Mouse (Mus musculus) Patski (cell line): ENCODE data around the gene Mt4. TPM values are rescaled to one million over a fixed set of nuclear protein-coding genes. Genes with fewer than 3 reads are reported as not detected.
"Not testable (repeated sequence)": the region's sequence is repeated elsewhere in the genome, so short reads cannot be mapped to it uniquely, and the experiment has no call there.

ENCODE experiments used
- ATAC-seq: fragments of 100-300 bp; one replicate; pipeline ENCODE4 v1.8.0; 2021
- CTCF ChIA-PET: fragments of 350-600 bp; sonication (Branson Sonifier 250); formaldehyde crosslinking; loops from one replicate; lab custom pipeline; 2022; ENCODE audit warnings: inconsistent platforms; lab: Charles Lee
- POLR2A ChIA-PET: fragments of 350-600 bp; sonication (Branson Sonifier 250); formaldehyde crosslinking; loops from one replicate; lab custom pipeline; 2022; ENCODE audit warnings: antibody characterized with exemption, inconsistent platforms; lab: Charles Lee
- DNase-seq: peaks from one replicate; pipeline ENCODE4 v3.0.0-alpha.2; 2011; ENCODE audit warnings: low read depth, low spot score
- H3K27me3 ChIP-seq: fragments of 371-371 bp; one replicate; pipeline ENCODE4 v1.5.1; 2021
- CTCF ChIP-seq: fragments of 100-300 bp; IDR thresholded peaks from one replicate; pipeline ENCODE4 v1.5.1; 2021
- in situ Hi-C: fragments of 300-500 bp; cut with MboI; formaldehyde crosslinking; loops from 3 replicates; pipeline ENCODE4 v1.11.1; 2018; ENCODE audit warnings: low pct_unique_long_range_greater_than_20kb, mixed read lengths
- polyA plus RNA-seq: library from polyadenylated mRNA; unstranded; gene quantifications from one replicate; pipeline ENCODE4 v1.2.3, GENCODE M21; 2021

Gene Mt4
- polyA plus RNA-seq, 1 experiment from 2014 or later: not detected

DNA sequence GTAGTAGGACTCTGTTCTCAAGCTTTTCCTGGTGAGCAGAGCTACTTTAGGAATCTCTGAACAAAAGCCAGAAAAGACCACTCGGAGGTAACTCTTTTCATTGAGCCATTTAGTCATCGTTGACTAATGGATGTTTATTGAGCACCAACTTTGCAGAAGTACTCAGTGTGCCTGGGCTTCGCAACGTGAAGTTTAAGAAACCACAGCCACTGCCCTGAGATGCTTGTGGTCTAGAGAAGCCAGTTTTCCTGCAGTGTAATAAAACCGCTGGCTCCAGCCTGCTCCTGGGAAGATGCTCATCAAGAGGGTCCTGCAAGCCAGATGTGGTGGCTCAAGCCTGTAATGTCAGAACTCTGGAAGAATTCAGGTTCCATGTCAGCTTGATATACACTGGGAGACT is 4.9 kb upstream of the Mt4 start:
- no peak for DNase-seq
- H3K27me3 ChIP-seq: no peaks in the 10 kb centered on the region
- no peak for TF ChIP-seq CTCF
- in situ Hi-C loops: no loop called here
- ChIA-PET POLR2A (no interaction called here), CTCF (interaction anchor here (1.0 to 1.5 kb wide), 2 partner anchors 10 to 35 kb away, joined by 3 read pairs; no protein-coding TSS in a partner anchor)
- no peak for ATAC-seq

DNA sequence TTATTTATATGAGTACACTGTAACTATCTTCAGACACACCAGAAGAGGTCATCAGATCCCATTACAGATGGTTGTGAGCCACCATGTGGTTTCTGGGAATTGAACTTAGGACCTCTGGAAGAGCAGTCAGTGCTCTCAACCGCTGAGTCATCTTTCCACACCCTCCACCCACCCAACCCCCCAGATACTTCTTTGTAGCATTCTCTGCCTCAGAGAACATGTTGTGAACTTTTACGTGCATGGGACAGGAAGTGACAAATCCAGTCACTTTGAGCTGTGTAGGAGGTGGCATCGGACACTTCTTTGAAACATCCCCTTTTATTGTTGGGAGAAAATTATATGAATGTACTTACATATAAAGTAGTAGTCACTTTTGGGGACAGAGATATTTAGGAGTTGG is 2.4 kb upstream of the Mt4 start:
- H3K27me3 ChIP-seq, in situ Hi-C loops: not testable (repeated sequence)

DNA sequence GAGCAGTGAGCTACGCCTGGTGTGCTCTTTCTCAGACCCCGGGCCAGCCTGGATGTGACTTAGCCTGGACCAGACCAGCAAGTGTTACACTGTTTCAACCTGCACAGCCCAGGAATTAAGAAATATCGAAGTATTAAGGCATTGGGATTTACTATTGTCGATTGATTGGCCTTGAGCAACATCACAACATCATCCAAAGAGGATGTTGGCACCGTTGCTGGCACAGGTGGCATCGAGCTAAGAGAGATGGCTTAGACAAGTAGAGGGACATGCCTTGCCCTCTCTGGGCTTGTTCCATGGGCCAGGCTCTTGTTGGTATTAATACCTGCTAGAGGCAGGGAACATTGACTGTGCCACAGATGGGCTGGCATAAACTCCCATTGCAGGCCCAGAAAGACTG is 1.4 kb upstream of the Mt4 start:
- CTCF ChIA-PET: interaction anchor here (1.2 to 1.3 kb wide), 2 partner anchors 11 to 32 kb away, joined by 3 read pairs; no protein-coding TSS in a partner anchor
- in situ Hi-C loops: no loop called here
- TF ChIP-seq CTCF: no peak

More for the DNA sequence above, 2.4 kb upstream of the Mt4 start:
- ATAC-seq, DNase-seq: not testable (repeated sequence)
- ChIA-PET POLR2A (interaction anchor here (0.7 kb wide), 1 partner anchor 155 kb away, joined by 3 read pairs; no protein-coding TSS in a partner anchor), CTCF (interaction anchor here (1.2 kb wide), 1 partner anchor 10 kb away, joined by 3 read pairs; no protein-coding TSS in a partner anchor)

DNA sequence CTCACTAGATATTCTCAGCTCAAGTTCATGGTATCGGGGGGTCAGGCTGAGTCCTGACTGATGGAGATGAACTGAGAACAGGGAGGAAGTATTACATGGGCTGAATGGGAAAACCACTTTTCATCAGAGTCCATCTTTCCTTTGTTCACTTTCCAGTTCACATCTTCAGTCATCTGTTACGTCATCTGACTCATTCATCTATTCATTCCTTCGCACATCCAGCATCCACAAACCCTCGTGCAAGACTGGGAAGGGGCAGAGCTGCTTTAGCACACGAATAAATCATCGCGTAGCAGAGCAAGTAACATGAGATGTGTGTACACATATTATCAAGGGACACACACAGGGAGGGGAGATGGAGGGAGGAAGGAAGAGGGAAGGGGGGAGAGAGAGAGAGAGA is 805 bp upstream of the Mt4 start:
- POLR2A ChIA-PET: interaction anchor here (0.5 kb wide), 1 partner anchor 479 kb away, joined by 3 read pairs; no protein-coding TSS in a partner anchor
- DNase-seq: no peak
- H3K27me3 ChIP-seq: no peaks in the 10 kb centered on the region
- no peak for ATAC-seq
- CTCF ChIA-PET: interaction anchor here (1.3 kb wide), 1 partner anchor 31 kb away, joined by 3 read pairs; no protein-coding TSS in a partner anchor
- in situ Hi-C loops: no loop called here
- no peak for TF ChIP-seq CTCF

More for the DNA sequence above, 1.4 kb upstream of the Mt4 start:
- POLR2A ChIA-PET: no interaction called here
- ATAC-seq (no peak), DNase-seq (no peak)
- no peaks in the 10 kb centered on the region for H3K27me3 ChIP-seq

DNA sequence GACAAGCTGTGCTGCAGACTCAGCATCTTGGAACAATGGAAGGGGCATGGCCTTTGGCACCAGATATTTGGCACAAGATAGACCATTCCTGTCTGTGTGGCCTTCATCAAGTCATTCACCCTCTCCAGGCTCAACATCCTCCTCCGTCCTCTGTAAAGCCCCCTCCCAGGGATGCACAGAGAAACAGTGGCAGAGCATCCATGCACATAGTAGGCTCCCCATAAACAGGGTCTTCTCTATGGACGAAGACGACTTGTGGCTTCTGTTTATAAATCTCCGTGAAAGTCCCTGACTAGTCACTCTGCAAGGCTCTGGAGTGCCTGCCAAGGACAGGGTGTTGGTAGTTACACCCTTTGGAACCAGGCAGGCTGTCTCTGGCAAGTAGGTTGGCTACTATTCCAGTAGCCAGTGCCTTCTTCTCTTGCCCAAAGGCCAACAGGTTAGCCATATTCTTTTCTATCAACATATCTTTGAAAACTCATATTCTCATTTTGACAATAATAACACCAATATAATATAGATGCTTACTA is 3.3 kb downstream of the Mt4 start:
- CTCF ChIA-PET: interaction anchor here (0.7 kb wide), 1 partner anchor 9 kb away, joined by 3 read pairs; no protein-coding TSS in a partner anchor
- DNase-seq (no peak), ATAC-seq (no peak)
- H3K27me3 ChIP-seq: no peaks in the 10 kb centered on the region
- TF ChIP-seq CTCF: no peak
- POLR2A ChIA-PET: interaction anchor here (1.3 kb wide), 1 partner anchor 42 kb away, joined by 3 read pairs; the partner anchor contains the start of gene Bbs2
- in situ Hi-C loops: no loop called here

DNA sequence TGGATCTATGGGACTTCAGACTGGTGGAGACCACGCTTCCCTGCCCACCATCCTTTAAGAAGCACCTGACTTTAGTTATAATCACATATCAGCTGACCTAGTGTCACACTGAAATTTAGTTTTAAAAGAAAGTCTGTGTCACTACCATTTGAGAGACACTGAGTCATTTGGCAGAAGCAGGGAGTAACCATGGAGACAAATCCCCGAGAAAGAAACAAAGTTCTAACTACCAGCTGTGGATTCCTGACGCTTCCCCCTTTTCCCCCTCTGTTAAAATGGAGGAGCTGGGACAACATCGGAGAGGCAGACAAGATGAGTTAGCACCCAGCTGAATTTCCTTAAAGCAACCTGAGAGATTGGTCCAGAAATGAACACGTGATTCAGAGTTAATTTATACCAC is 11.2 kb downstream of the Mt4 start:
- CTCF ChIA-PET: no interaction called here
- no peaks in the 10 kb centered on the region for H3K27me3 ChIP-seq
- POLR2A ChIA-PET: no interaction called here
- in situ Hi-C loops: no loop called here
- DNase-seq (no peak), ATAC-seq (peak; percentile 22)
- no peak for TF ChIP-seq CTCF

DNA sequence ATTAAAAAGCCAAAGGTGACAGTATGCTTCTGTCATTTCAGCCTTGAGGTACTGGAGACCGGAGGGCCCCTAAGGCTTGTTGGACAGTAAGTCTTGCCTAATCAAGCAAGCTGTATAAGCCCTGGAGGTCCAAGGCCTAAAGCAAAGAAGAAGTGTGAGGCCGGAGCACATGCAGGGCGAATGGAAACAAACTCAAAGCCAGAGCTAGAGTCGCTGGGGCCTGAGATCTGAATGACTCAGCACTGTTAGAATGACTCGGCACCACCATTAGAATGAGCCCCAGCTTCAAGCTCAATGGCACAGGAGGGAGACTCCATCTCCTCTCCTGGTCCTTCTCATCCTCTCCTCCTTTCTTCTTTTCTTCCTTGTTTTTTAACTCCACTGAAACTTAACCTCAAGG is 13.9 kb downstream of the Mt4 start:
- no peaks in the 10 kb centered on the region for H3K27me3 ChIP-seq
- CTCF ChIA-PET: interaction anchor here (0.9 kb wide), 1 partner anchor 49 kb away, joined by 3 read pairs; no protein-coding TSS in a partner anchor
- in situ Hi-C loops: no loop called here
- TF ChIP-seq CTCF: no peak
- POLR2A ChIA-PET: no interaction called here
- DNase-seq (no peak), ATAC-seq (no peak)

DNA sequence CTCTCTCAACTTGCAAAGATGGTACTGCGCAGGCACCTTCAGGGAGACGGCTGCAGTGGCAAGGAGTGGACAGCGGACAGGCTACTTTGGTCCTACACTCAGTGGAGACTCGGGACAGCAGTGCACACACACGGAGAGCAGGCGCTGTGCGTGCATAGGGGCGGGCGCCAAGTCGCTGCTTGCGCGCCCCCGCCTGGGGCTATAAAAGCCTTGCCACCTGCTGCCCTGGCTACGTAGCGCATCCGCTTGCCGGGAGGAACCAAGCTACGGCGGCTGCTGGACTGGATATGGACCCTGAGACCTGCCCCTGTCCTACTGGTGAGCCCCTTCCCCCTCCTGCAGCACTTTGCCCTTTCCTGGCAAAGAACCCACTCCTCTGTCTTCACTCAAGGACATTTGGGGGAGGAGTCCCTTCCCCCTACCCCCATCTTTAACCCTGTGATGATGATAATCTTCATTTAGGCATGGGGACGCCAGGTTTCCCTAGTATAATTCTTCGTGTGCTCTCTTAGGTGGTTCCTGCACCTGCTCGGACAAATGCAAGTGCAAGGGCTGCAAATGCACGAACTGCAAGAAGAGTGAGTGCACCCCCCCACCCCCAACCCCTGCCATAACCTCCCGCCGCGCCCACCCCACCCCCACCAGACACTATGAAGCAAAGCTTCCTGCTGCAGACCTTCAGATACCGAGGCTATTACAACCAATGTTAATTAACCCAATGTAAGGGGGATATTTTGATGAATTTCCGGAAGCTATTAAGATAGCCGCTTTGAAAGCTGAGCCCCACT is 15.7 kb downstream of the Mt4 start, which contains the start of gene Mt3:
Gene Mt3, plus strand, starts transcription at position 95 of the 788 bp plus-strand sequence.
- POLR2A ChIA-PET: no interaction called here
- DNase-seq: no peak
- ATAC-seq: no peak
- in situ Hi-C loops: no loop called here
- no peak for TF ChIP-seq CTCF
- CTCF ChIA-PET: interaction anchor here (2.3 kb wide), 1 partner anchor 14 kb away, joined by 8 read pairs; no protein-coding TSS in a partner anchor
- H3K27me3 ChIP-seq: peaks cover 2% of the 10 kb centered on the region

DNA sequence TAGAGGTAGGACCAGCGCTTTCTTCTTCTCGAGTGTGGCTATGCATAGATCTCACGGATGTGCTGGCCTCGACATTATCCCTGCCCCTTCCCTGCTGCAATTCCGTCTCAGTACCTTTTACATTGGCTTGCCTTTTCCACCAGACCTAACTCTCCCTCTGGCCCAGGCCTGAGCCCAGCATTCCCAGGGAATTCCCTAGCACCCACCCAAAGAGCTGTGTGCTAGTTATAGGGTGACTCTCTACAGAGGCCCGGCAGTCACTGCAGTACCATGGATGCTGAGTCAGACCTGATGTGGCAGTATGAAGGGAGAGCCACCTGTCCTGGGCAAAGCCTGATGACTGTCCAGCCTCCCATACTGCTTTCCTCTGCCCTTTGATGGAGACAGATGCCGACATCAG is 16.5 kb downstream of the Mt4 start:
- ATAC-seq (no peak), DNase-seq (no peak)
- no peak for TF ChIP-seq CTCF
- in situ Hi-C loops: no loop called here
- CTCF ChIA-PET: interaction anchor here (2.3 kb wide), 1 partner anchor 14 kb away, joined by 8 read pairs; no protein-coding TSS in a partner anchor
- POLR2A ChIA-PET: no interaction called here
- H3K27me3 ChIP-seq: peaks cover 2% of the 10 kb centered on the region

DNA sequence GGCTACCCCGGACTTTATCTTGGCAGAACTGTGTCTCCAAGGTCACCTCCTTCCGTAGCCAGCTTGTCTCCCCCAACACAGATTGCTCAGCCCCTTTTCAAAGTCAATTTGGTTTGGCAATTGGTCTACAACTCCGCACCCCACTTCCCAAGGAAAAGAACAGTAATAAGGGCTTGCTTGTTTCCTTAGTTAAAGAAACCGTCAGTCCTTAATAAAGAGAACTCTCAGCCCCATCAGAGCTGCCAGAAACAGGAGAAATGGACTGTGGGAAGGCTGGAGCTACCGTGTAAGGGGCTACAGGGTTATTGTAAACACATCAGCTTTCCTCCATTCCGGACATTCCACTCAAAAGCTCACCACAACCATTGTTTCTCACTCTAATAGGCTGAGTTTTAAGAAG is 17.5 kb downstream of the Mt4 start:
- CTCF ChIA-PET: interaction anchor here (1.0 to 2.3 kb wide), 2 partner anchors 12 to 48 kb away, joined by 3 to 8 read pairs; no protein-coding TSS in a partner anchor
- no peak for ATAC-seq
- H3K27me3 ChIP-seq: peaks cover 2% of the 10 kb centered on the region
- POLR2A ChIA-PET: no interaction called here
- in situ Hi-C loops: no loop called here
- TF ChIP-seq CTCF: no peak
- no peak for DNase-seq
